Mouse (Mus musculus) intestine, embryonic 16.5 days (tissue): Measurements from ENCODE around the gene Rora. TPM values are rescaled to one million over a fixed set of nuclear protein-coding genes. Genes with fewer than 3 reads are reported as not detected.

Source experiments
- ATAC-seq: fragments of 200-750 bp; cut with Nextera tagmentation; 2 replicates; pipeline ENCODE4 v1.8.0; 2017; ENCODE audit warnings: moderate TSS enrichment, moderate library complexity
- H3K27ac ChIP-seq: fragments of 300-500 bp; sonication (generic); 2 replicates; pipeline ENCODE4 v1.5.1; 2014; ENCODE audit warnings: mild to moderate bottlenecking, low read length
- H3K27me3 ChIP-seq: fragments of 300-500 bp; sonication (generic); replicated peaks from 2 replicates; pipeline ENCODE4 v1.6.1; 2014; ENCODE audit warnings: low read length, control low read depth, mixed read lengths; ENCODE audit not compliant: control insufficient read depth, insufficient read depth
- H3K36me3 ChIP-seq: fragments of 300-500 bp; sonication (generic); 2 replicates; pipeline ENCODE4 v1.6.1; 2014; ENCODE audit warnings: low read length, control low read depth; ENCODE audit not compliant: control insufficient read depth, insufficient read depth
- H3K4me1 ChIP-seq: fragments of 300-500 bp; sonication (generic); 2 replicates; pipeline ENCODE4 v1.6.1; 2014; ENCODE audit warnings: low read length, control low read depth, mixed read lengths; ENCODE audit not compliant: control insufficient read depth, insufficient read depth
- H3K4me2 ChIP-seq: fragments of 300-500 bp; sonication (generic); 2 replicates; pipeline ENCODE4 v1.6.1; 2014; ENCODE audit warnings: low read depth, low read length, control low read depth
- H3K4me3 ChIP-seq: fragments of 300-500 bp; sonication (generic); 2 replicates; pipeline ENCODE4 v1.5.1; 2014; ENCODE audit warnings: mild to moderate bottlenecking, low read length
- H3K9ac ChIP-seq: fragments of 300-500 bp; sonication (generic); 2 replicates; pipeline ENCODE4 v1.6.1; 2014; ENCODE audit warnings: low read depth, low read length
- H3K9me3 ChIP-seq: fragments of 300-500 bp; sonication (generic); 2 replicates; pipeline ENCODE4 v1.6.1; 2016; ENCODE audit warnings: low read length, control low read depth; ENCODE audit not compliant: control insufficient read depth
- WGBS: fragments of 180-500 bp; shearing (Covaris S2); extraction: QIAGEN DNeasy Blood & Tissue Kit; methylation state at CpG from one replicate; pipeline ENCODE4 v1.1.7; 2014; 5-methylcytosine and 5-hydroxymethylcytosine counted together
- polyA plus RNA-seq: library from polyadenylated mRNA; unstranded; fragments of >200 nt; fragmentation: Nextera tagmentation; extraction: Ambion mirVana; gene quantifications from 2 replicates; pipeline ENCODE4 v1.2.1, GENCODE M21; 2015

Rora gene
- polyA plus RNA-seq, 1 experiment from 2014 or later, result 4.5 TPM

- Histone ChIP-seq H3K9ac (no peak overlapping the region), H3K4me2 (peak overlapping the region; percentile 13; the same call in 1 of the 2 replicates), H3K27me3 (no peaks in the 10 kb centered on the region), H3K4me3 (no peak overlapping the region), H3K9me3 (no peaks in the 10 kb centered on the region), H3K4me1 (peaks cover 4% of the 10 kb centered on the region; the same call in 1 of the 2 replicates), H3K27ac (no peak overlapping the region), H3K36me3 (no peaks in the 10 kb centered on the region)
- 20% methylated on average over 9 of the region's 9 CpGs for WGBS
- ATAC-seq, result no peak
Observed at GRCm38 (mm10) chr9:69301445-69301844, 647.9 kb downstream of the Rora start.

GRCm38 (mm10) chr9:69301955-69302354 lies 648.4 kb downstream of the Rora start:
- no peak for ATAC-seq
- Histone ChIP-seq H3K27me3 (no peaks in the 10 kb centered on the region), H3K27ac (no peak overlapping the region)

DNA sequence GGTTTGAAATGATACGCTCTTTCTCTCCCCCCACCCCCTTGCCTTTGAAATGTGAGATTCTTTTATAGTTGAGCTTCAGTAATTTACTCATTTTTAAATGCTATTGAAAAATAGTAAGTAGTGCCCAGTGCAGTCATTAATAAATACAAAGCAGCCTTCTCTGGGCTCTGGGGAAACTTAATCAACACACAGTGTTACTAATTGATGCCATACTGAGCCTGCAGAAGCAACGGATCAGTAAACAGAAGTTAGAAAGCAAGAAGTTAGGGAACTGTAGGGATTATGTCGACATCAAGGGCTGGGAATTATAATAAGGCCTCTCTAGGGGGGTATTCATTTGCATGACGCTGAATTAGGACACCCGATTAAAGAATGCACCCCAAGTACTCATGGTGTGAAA lies 649.3 kb downstream of the Rora start:
- ATAC-seq, result no peak
- H3K4me2 ChIP-seq, result no peak overlapping the region
- no peak overlapping the region for H3K9ac ChIP-seq
- H3K27ac ChIP-seq, result no peak overlapping the region
- no peaks in the 10 kb centered on the region for H3K9me3 ChIP-seq
- no peaks in the 10 kb centered on the region for H3K27me3 ChIP-seq
- 50% methylated on average over 5 of the region's 5 CpGs for WGBS
- H3K4me3 ChIP-seq, result no peak overlapping the region
- peaks cover 4% of the 10 kb centered on the region; the same call in 1 of the 2 replicates for H3K4me1 ChIP-seq
- no peaks in the 10 kb centered on the region for H3K36me3 ChIP-seq

More at GRCm38 (mm10) chr9:69301955-69302354, 648.4 kb downstream of the Rora start:
- Histone ChIP-seq H3K4me2 (peak overlapping the region; percentile 13; the same call in 1 of the 2 replicates), H3K9ac (no peak overlapping the region), H3K4me3 (no peak overlapping the region), H3K9me3 (no peaks in the 10 kb centered on the region), H3K4me1 (peaks cover 4% of the 10 kb centered on the region; the same call in 1 of the 2 replicates), H3K36me3 (no peaks in the 10 kb centered on the region)
- 25% methylated on average over 4 of the region's 4 CpGs for WGBS

- Histone ChIP-seq H3K36me3 (no peaks in the 10 kb centered on the region), H3K9ac (no peak overlapping the region), H3K4me3 (no peak overlapping the region), H3K27ac (no peak overlapping the region), H3K9me3 (no peaks in the 10 kb centered on the region), H3K27me3 (no peaks in the 10 kb centered on the region), H3K4me2 (no peak overlapping the region), H3K4me1 (peaks cover 4% of the 10 kb centered on the region; the same call in 1 of the 2 replicates)
- whole genome bisulfite sequencing, result 70% methylated on average over 4 of the region's 4 CpGs
- no peak for ATAC-seq
Observed at GRCm38 (mm10) chr9:69303346-69303944, 649.9 kb downstream of the Rora start.

DNA sequence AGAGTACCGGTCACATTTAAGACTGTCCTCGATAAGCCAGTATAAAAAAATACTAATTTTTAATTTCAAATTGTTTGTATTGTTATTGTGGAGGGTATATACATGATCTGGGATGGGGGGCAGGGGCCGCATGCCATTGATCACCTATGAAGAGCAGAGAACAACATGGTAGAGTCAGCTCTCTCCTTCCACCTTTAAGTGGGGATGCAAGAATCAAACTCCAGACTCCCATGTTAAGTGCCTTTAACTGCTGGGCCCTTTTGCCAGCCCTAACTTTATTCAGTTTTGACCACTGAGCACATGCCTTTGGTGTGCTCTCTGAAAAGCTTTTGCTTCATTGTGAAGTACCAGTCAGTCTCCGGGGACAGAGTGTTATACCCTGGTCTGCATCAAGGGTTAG lies 650.4 kb downstream of the Rora start:
- H3K4me2 ChIP-seq, result no peak overlapping the region
- no peaks in the 10 kb centered on the region for H3K36me3 ChIP-seq
- H3K4me3 ChIP-seq, result no peak overlapping the region
- no peaks in the 10 kb centered on the region for H3K9me3 ChIP-seq
- H3K27me3 ChIP-seq, result no peaks in the 10 kb centered on the region
- no peak for ATAC-seq
- no peak overlapping the region for H3K9ac ChIP-seq
- peaks cover 4% of the 10 kb centered on the region; the same call in 1 of the 2 replicates for H3K4me1 ChIP-seq
- H3K27ac ChIP-seq, result no peak overlapping the region
- 94% methylated on average over 4 of the region's 4 CpGs for WGBS

DNA sequence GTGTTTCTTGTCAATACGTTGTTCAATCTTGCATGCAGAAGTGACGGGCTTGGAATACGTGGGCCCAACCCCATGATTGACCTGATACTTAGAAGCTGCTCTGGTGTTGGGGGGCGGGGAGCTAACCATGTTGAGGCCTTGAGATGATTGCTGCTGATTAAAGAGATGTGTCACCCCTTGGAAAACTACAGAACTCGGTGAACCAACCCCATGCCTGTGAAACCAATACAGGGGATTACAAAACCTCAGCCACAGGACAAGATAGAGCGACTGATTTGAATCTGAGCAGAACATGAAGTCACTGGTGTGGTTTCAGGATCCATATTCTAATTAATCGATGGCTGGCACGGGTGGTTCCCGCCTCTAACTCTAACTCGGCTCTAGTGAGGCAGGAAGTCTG lies 650.9 kb downstream of the Rora start:
- no peak overlapping the region for H3K9ac ChIP-seq

DNA sequence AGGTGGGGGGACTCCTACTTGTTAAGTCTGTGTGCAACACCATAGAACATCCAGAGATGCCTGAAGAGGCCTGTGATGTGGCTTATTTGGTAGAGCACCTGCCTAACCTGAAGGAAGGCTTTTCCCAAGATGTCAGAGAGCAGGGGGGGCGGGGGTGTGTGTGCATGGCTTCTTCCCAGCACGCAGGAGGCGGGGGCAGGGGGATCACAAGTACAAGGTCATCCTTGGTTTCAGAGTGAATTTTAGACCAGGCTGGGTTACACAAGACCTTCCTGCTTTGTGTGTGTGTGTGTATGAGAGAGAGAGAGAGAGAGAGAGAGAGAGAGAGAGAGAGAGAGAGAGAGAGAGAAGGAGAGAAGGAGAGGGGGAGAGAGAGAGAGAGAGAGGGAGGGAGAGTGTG lies 651.4 kb downstream of the Rora start:
- no peaks in the 10 kb centered on the region for H3K9me3 ChIP-seq
- H3K36me3 ChIP-seq, result no peaks in the 10 kb centered on the region
- H3K4me1 ChIP-seq, result peaks cover 4% of the 10 kb centered on the region; the same call in 1 of the 2 replicates
- no peak overlapping the region for H3K9ac ChIP-seq
- H3K27ac ChIP-seq, result no peak overlapping the region
- no peak overlapping the region for H3K4me2 ChIP-seq
- 61% methylated on average over 3 of the region's 3 CpGs for WGBS
- no peak overlapping the region for H3K4me3 ChIP-seq
- no peak for ATAC-seq
- H3K27me3 ChIP-seq, result no peaks in the 10 kb centered on the region

More for the DNA sequence above, 650.9 kb downstream of the Rora start:
- ATAC-seq, result no peak
- no peaks in the 10 kb centered on the region for H3K36me3 ChIP-seq
- no peaks in the 10 kb centered on the region for H3K27me3 ChIP-seq
- no peaks in the 10 kb centered on the region for H3K9me3 ChIP-seq
- H3K4me2 ChIP-seq, result no peak overlapping the region
- no peak overlapping the region for H3K27ac ChIP-seq
- H3K4me3 ChIP-seq, result no peak overlapping the region
- 75% methylated on average over 10 of the region's 10 CpGs for WGBS
- H3K4me1 ChIP-seq, result peaks cover 4% of the 10 kb centered on the region; the same call in 1 of the 2 replicates

DNA sequence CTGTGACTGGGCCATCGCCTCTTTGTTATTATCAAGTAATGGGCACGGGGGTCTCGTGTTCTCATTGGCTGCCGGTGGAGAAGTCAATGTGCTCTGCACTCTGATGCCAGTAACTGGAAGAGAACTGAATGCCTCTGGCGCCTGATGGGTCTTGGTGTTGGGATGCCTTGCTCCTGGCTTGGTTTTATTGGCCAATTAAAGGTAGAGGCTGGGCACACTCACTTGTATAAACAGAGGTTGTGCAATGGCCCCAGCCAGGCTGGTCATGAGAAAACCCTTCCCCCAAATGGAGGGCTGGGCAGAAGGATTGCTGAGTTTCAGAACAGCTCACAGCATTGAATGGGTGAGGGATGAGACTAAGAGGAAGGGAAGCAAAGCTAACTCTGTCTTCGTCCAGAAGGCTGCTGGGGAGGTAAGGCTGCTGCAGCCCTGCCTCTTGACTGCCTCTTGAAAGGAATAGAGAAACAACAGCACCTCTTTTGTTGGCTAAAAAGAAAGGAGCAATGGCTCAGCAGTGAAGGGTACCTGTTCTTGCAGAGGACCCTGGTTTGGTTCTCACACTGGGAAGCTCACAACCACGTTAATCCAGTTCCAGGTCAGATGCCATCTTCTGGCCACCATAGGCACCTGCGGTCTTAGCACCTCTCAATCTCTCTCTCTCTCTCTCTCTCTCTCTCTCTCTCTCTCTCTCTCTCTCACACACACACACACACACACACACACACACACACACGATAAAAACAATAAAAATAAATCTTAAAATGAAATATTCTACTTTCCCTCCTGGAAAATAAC lies 653.3 kb downstream of the Rora start:
- no peak overlapping the region for H3K9ac ChIP-seq
- ATAC-seq, result peak; percentile 50; the same call in 1 of the 2 replicates
- no peaks in the 10 kb centered on the region for H3K4me1 ChIP-seq
- H3K4me3 ChIP-seq, result no peak overlapping the region
- H3K27me3 ChIP-seq, result no peaks in the 10 kb centered on the region
- no peak overlapping the region for H3K4me2 ChIP-seq
- no peaks in the 10 kb centered on the region for H3K9me3 ChIP-seq
- WGBS, result 76% methylated on average over 9 of the region's 9 CpGs
- H3K27ac ChIP-seq, result no peak overlapping the region
- no peaks in the 10 kb centered on the region for H3K36me3 ChIP-seq

DNA sequence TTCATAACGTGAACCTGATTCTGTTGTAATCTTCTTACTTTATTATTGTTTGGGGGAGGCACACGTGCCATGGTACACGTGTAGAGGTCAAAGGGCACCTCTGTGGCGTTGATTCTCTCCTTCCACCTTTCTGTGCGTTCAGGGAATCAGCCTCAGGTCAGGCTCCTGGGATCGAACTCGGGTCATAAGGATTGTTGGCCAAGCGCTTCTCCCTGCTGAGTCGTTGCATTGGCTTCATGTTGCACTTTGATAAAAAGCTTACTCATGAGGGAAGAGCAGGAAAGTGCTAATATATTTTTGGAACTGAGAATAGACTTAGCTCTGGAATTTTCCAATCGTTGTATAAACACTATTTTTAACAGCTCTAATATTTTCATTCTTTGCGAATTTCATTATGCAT lies 654.4 kb downstream of the Rora start:
- no peaks in the 10 kb centered on the region for H3K4me1 ChIP-seq
- no peaks in the 10 kb centered on the region for H3K27me3 ChIP-seq
- H3K4me2 ChIP-seq, result no peak overlapping the region
- H3K36me3 ChIP-seq, result no peaks in the 10 kb centered on the region
- no peak overlapping the region for H3K27ac ChIP-seq
- ATAC-seq, result no peak
- H3K9me3 ChIP-seq, result no peaks in the 10 kb centered on the region
- H3K9ac ChIP-seq, result no peak overlapping the region
- no peak overlapping the region for H3K4me3 ChIP-seq
- 86% methylated on average over 11 of the region's 11 CpGs for WGBS
